Mouse (Mus musculus) liver, adult 2 months (tissue): ENCODE data around the gene Luzp1. TPM values are rescaled to one million over a fixed set of nuclear protein-coding genes. Genes with fewer than 3 reads are reported as not detected.

Experiments used
- DNase-seq: peaks from one replicate; pipeline ENCODE4 v3.0.0-alpha.2; 2011; ENCODE audit warnings: low read depth, low spot score; ENCODE audit errors: extremely low read depth
- H3K27ac ChIP-seq: fragments of 200-500 bp; replicated peaks from 2 replicates; pipeline ENCODE4 v1.5.1; 2012; ENCODE audit warnings: low read depth, mild to moderate bottlenecking, control low read depth, inconsistent platforms, low read length; ENCODE audit not compliant: insufficient read depth
- H3K27me3 ChIP-seq: fragments of 200-500 bp; 2 replicates; pipeline ENCODE4 v1.6.1; 2012; ENCODE audit warnings: mild to moderate bottlenecking, moderate library complexity, low read length, inconsistent platforms; ENCODE audit not compliant: control insufficient read depth, insufficient read depth
- H3K36me3 ChIP-seq: fragments of 200-500 bp; 2 replicates; pipeline ENCODE4 v1.6.1; 2012; ENCODE audit warnings: low read length, inconsistent platforms; ENCODE audit not compliant: control insufficient read depth, insufficient read depth
- H3K4me1 ChIP-seq: fragments of 200-500 bp; 2 replicates; pipeline ENCODE4 v1.6.1; 2011; ENCODE audit warnings: low read length; ENCODE audit not compliant: control insufficient read depth, insufficient read depth
- H3K4me3 ChIP-seq: fragments of 200-500 bp; 2 replicates; pipeline ENCODE4 v1.5.1; 2011; ENCODE audit warnings: low read depth, mild to moderate bottlenecking, control low read depth, low read length, moderate library complexity; ENCODE audit not compliant: insufficient read depth
- H3K79me2 ChIP-seq: fragments of 200-500 bp; 2 replicates; pipeline ENCODE4 v1.6.1; 2012; ENCODE audit warnings: inconsistent platforms, mild to moderate bottlenecking, low read length, moderate library complexity; ENCODE audit not compliant: control insufficient read depth, insufficient read depth
- H3K9ac ChIP-seq: fragments of 200-500 bp; 2 replicates; pipeline ENCODE4 v1.6.1; 2012; ENCODE audit warnings: low read depth, mild to moderate bottlenecking, control low read depth, inconsistent platforms, low read length
- CTCF ChIP-seq: fragments of 200-500 bp; IDR thresholded peaks from 2 replicates; pipeline ENCODE4 v1.5.1; 2011; ENCODE audit warnings: low read depth, low read length, control low read depth
- POLR2A ChIP-seq: fragments of 200-500 bp; IDR thresholded peaks from 2 replicates; pipeline ENCODE4 v1.6.1; 2011; ENCODE audit warnings: low read length, control low read depth; ENCODE audit not compliant: insufficient read depth; ENCODE audit errors: extremely low read depth
- WGBS: fragments of 180-500 bp; shearing (Covaris S2); methylation state at CpG from one replicate; pipeline ENCODE4 v1.1.7; 2018; 5-methylcytosine and 5-hydroxymethylcytosine counted together
- polyA plus RNA-seq: library from polyadenylated mRNA; depleted of rRNA; stranded (reverse); fragments of >200 nt; gene quantifications from 2 replicates; pipeline ENCODE4 v1.2.3, GENCODE M21; 2012
- total RNA-seq: library from RNA; depleted of rRNA; stranded (reverse); fragments of >200 nt; gene quantifications from 2 replicates; pipeline ENCODE4 v1.2.3, GENCODE M21; 2014

The Luzp1 gene
- total and polyA plus RNA-seq, 2 experiments: 3.3 to 6.8 TPM

- Histone ChIP-seq H3K79me2 (peaks cover 28% of the 10 kb centered on the region; the same call in 1 of the 2 replicates), H3K4me1 (no peaks in the 10 kb centered on the region), H3K9ac (no peak overlapping the region), H3K36me3 (no peaks in the 10 kb centered on the region; the same call in 1 of the 2 replicates), H3K4me3 (no peak overlapping the region), H3K27me3 (no peaks in the 10 kb centered on the region), H3K27ac (no peak overlapping the region)
- DNase-seq: no peak
- TF ChIP-seq CTCF (no peak), POLR2A (no peak)
- WGBS: 98% methylated on average over 1 of the region's 1 CpGs
Observed at GRCm38 (mm10) chr4:136476692-136477091, 7.1 kb downstream of the Luzp1 start.

GRCm38 (mm10) chr4:136486549-136486948, 17.0 kb downstream of the Luzp1 start:
- no peaks in the 10 kb centered on the region for H3K27me3 ChIP-seq
- no peak overlapping the region for H3K4me3 ChIP-seq
- peaks cover 18% of the 10 kb centered on the region; the same call in 1 of the 2 replicates for H3K79me2 ChIP-seq
- TF ChIP-seq POLR2A (no peak), CTCF (no peak)
- 0 out of 2 replicates have a peak, but pooled peaks cover 2% of the 10 kb centered on the region for H3K4me1 ChIP-seq
- DNase-seq: no peak
- WGBS: 79% methylated on average over 2 of the region's 2 CpGs
- H3K27ac ChIP-seq: no peak overlapping the region
- H3K9ac ChIP-seq: no peak overlapping the region
- H3K36me3 ChIP-seq: no peaks in the 10 kb centered on the region

- TF ChIP-seq CTCF (no peak), POLR2A (no peak)
- peaks cover 5% of the 10 kb centered on the region; the same call in 1 of the 2 replicates for H3K4me1 ChIP-seq
- no peaks in the 10 kb centered on the region for H3K36me3 ChIP-seq
- H3K9ac ChIP-seq: no peak overlapping the region
- H3K79me2 ChIP-seq: peaks cover 7% of the 10 kb centered on the region; the same call in 1 of the 2 replicates
- H3K27ac ChIP-seq: no peak overlapping the region
- H3K4me3 ChIP-seq: no peak overlapping the region
- no peak for DNase-seq
- H3K27me3 ChIP-seq: no peaks in the 10 kb centered on the region
Observed at GRCm38 (mm10) chr4:136495993-136496392, 26.4 kb downstream of the Luzp1 start.

GRCm38 (mm10) chr4:136505426-136506215, 36.1 kb downstream of the Luzp1 start:
- TF ChIP-seq CTCF: no peak
- no peak for TF ChIP-seq POLR2A
- Histone ChIP-seq H3K27me3 (no peaks in the 10 kb centered on the region), H3K4me3 (no peak overlapping the region), H3K36me3 (no peaks in the 10 kb centered on the region), H3K79me2 (peaks cover 7% of the 10 kb centered on the region; the same call in 1 of the 2 replicates), H3K27ac (0 out of 2 replicates have a peak overlapping the region, but pooled peaks have one; percentile 21), H3K4me1 (peaks cover 5% of the 10 kb centered on the region; the same call in 1 of the 2 replicates), H3K9ac (no peak overlapping the region)
- 41% methylated on average over 2 of the region's 2 CpGs for WGBS
- DNase-seq: peak; percentile 83

- no peaks in the 10 kb centered on the region for H3K27me3 ChIP-seq
- peak; percentile 53 for DNase-seq
- H3K9ac ChIP-seq: no peak overlapping the region
- H3K4me3 ChIP-seq: no peak overlapping the region
- H3K27ac ChIP-seq: no peak overlapping the region
- no peak for TF ChIP-seq POLR2A
- peak; percentile 54 for TF ChIP-seq CTCF
- no peaks in the 10 kb centered on the region for H3K36me3 ChIP-seq
- 85% methylated on average over 1 of the region's 1 CpGs for WGBS
- peaks cover 22% of the 10 kb centered on the region for H3K4me1 ChIP-seq
- peaks cover 12% of the 10 kb centered on the region; the same call in 1 of the 2 replicates for H3K79me2 ChIP-seq
Observed at GRCm38 (mm10) chr4:136509857-136510256, 40.3 kb downstream of the Luzp1 start.

GRCm38 (mm10) chr4:136511708-136512107, 42.1 kb downstream of the Luzp1 start:
- Histone ChIP-seq H3K4me3 (no peak overlapping the region), H3K79me2 (peaks cover 24% of the 10 kb centered on the region; the same call in 1 of the 2 replicates), H3K36me3 (no peaks in the 10 kb centered on the region), H3K9ac (no peak overlapping the region), H3K27me3 (no peaks in the 10 kb centered on the region), H3K4me1 (peaks cover 17% of the 10 kb centered on the region), H3K27ac (no peak overlapping the region)
- 25% methylated on average over 4 of the region's 4 CpGs for WGBS
- peak; percentile 80 for DNase-seq
- TF ChIP-seq POLR2A (no peak), CTCF (no peak)
